Mouse (Mus musculus) kidney, adult 11 months (tissue): ENCODE measurements around the gene Defb48.

ENCODE experiments used
- DNase-seq: peaks from one replicate; pipeline ENCODE4 v3.0.0; 2022

Defb48 gene

GRCm38 (mm10) chr14:62984410-62984809, at the start of gene Defb48:
Gene Defb48 (minus strand): TSS chr14:62984510.
- DNase-seq = no peak

- DNase-seq = no peak
These were observed 36.3 kb upstream of the Defb48 start for GRCm38 (mm10) chr14:63020524-63021156.

GRCm38 (mm10) chr14:63014667-63015066, 30.4 kb upstream of the Defb48 start:
- DNase-seq = no peak

- no peak for DNase-seq
These were observed 28.8 kb upstream of the Defb48 start for GRCm38 (mm10) chr14:63013082-63013481.

GRCm38 (mm10) chr14:63011471-63011870, 27.2 kb upstream of the Defb48 start, which contains the start of gene Defb43:
Gene Defb43 (plus strand): TSS chr14:63011771.
- no peak for DNase-seq

- no peak for DNase-seq
These were observed 18.3 kb upstream of the Defb48 start for GRCm38 (mm10) chr14:63002588-63002987.

GRCm38 (mm10) chr14:62998977-62999376, 14.7 kb upstream of the Defb48 start:
- no peak for DNase-seq

GRCm38 (mm10) chr14:62997777-62998176, 13.5 kb upstream of the Defb48 start, which contains the start of gene Defb47:
Gene Defb47 (plus strand): TSS chr14:62998077.
- no peak for DNase-seq

- no peak for DNase-seq
These were observed 7.7 kb upstream of the Defb48 start for GRCm38 (mm10) chr14:62991849-62992510.

GRCm38 (mm10) chr14:62991271-62991670, 7.0 kb upstream of the Defb48 start:
- no peak for DNase-seq

- DNase-seq = no peak
These were observed 4.5 kb downstream of the Defb48 start for GRCm38 (mm10) chr14:62979815-62980214.

- DNase-seq = peak; percentile 17
These were observed 9.3 kb downstream of the Defb48 start for GRCm38 (mm10) chr14:62975046-62975445.

GRCm38 (mm10) chr14:62965811-62966520, 18.3 kb downstream of the Defb48 start:
- no peak for DNase-seq

- no peak for DNase-seq
These were observed 19.0 kb downstream of the Defb48 start for GRCm38 (mm10) chr14:62965342-62965741.

GRCm38 (mm10) chr14:62963632-62964031, 20.7 kb downstream of the Defb48 start:
- DNase-seq = no peak

GRCm38 (mm10) chr14:62956091-62956490, 28.2 kb downstream of the Defb48 start:
- no peak for DNase-seq

- DNase-seq = no peak
These were observed 37.5 kb downstream of the Defb48 start for GRCm38 (mm10) chr14:62946794-62947193.

GRCm38 (mm10) chr14:62940383-62941074, 43.8 kb downstream of the Defb48 start:
- peak; percentile 69 for DNase-seq

- no peak for DNase-seq
These were observed 44.9 kb downstream of the Defb48 start for GRCm38 (mm10) chr14:62939435-62939834.

- no peak for DNase-seq
These were observed 46.6 kb downstream of the Defb48 start for GRCm38 (mm10) chr14:62937675-62938074.

- DNase-seq = no peak
These were observed 47.5 kb downstream of the Defb48 start for GRCm38 (mm10) chr14:62936631-62937380.

- no peak for DNase-seq
These were observed 48.9 kb downstream of the Defb48 start for GRCm38 (mm10) chr14:62935361-62935760.
